Mouse (Mus musculus) CH12.LX (cell line): ENCODE measurements around the gene Kcng4.

Experiments used
- EP300 ChIP-seq: IDR thresholded peaks from 2 replicates; pipeline ENCODE4 v1.6.1; 2011; ENCODE audit warnings: low read length, improper control_type of control experiment
- POLR2A ChIP-seq: IDR thresholded peaks from 2 replicates; pipeline ENCODE4 v1.6.1; 2011; ENCODE audit warnings: low read depth, mild to moderate bottlenecking, improper control_type of control experiment, low read length
- SIN3A ChIP-seq: IDR thresholded peaks from 2 replicates; pipeline ENCODE4 v1.6.1; 2012; ENCODE audit warnings: low read length, improper control_type of control experiment, inconsistent platforms
- TBP ChIP-seq: conservative IDR thresholded peaks from 2 replicates; pipeline ENCODE4 v1.6.1; 2011; ENCODE audit warnings: low read depth, low read length, improper control_type of control experiment
- TCF12 ChIP-seq: IDR thresholded peaks from 2 replicates; pipeline ENCODE4 v1.6.1; 2014; ENCODE audit warnings: low read depth, mild to moderate bottlenecking, inconsistent platforms, low read length, improper control_type of control experiment

DNA sequence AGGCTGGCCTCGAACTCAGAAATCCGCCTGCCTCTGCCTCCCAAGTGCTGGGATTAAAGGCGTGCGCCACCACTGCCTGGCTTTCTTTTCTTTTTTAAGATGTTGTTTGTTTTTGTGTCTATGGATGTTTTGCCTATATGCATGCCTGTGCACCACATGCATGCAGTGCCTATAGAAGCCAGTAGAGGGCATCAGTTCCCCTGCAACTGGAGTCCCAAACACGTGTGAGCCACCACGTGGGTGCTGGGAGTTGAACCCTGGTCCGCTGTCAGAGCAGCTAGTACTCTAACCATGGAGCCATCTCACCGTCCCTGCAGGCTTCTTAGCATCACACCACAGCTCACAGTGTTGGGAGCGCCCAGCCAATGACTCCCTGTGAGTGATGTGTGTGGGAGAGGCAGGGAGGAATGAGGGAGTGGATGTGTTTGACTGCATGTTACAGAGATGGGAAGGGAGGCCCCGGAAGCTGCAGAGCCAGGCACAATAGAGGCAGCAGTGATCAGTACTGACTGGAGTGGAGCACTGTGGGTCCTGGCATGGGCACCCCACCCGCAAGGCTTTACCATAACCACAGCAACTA lies 38.6 kb upstream of the Kcng4 start:
- TF ChIP-seq POLR2A (no peak), TCF12 (no peak), SIN3A (no peak), EP300 (no peak), TBP (no peak)
